Mouse (Mus musculus) ES-CJ7 (cell line): ENCODE measurements around the gene Vmn2r110.

ENCODE experiments used
- DNase-seq: peaks from one replicate; pipeline ENCODE4 v3.0.0; 2011; ENCODE audit warnings: low read depth, low spot score

Vmn2r110 gene

GRCm38 (mm10) chr17:20596323-20596722 is at the start of gene Vmn2r110:
Gene Vmn2r110, minus strand, starts transcription at chr17:20596423.
- no peak for DNase-seq

DNA sequence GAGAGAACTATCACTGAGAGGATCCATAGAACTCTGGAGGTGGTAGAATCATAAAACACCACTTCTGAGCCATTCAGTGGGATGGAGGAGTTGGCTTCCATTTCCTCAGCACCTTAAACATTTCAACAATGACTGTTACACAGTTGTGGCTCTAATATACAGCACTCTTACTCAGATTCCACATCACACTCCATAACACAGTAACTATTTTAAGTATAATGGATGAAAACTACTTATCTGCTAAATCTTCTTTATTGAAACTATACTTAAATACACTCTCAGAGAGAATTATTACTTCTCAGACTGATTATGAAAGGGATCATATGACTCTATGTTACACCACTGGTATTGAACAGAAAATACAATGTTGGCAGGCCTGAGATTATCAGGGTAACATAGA is 28.6 kb upstream of the Vmn2r110 start, which contains the start of gene Fpr-rs3:
TSS of gene Fpr-rs3 (minus strand) at position 101 of the 400 bp plus-strand sequence.
- DNase-seq, result no peak

- no peak for DNase-seq
Observed at GRCm38 (mm10) chr17:20564656-20565055, 31.6 kb downstream of the Vmn2r110 start, which contains the start of gene Vmn2r109. Gene Vmn2r109, minus strand, starts transcription at chr17:20564756.
